Mouse (Mus musculus) stomach, embryonic 14.5 days (tissue): ENCODE measurements around the gene Snta1. TPM values are rescaled to one million over a fixed set of nuclear protein-coding genes. Genes with fewer than 3 reads are reported as not detected.

Experiments used
- ATAC-seq: fragments of 200-750 bp; cut with Nextera tagmentation; 2 replicates; pipeline ENCODE4 v1.8.0; 2017; ENCODE audit warnings: low read depth, moderate TSS enrichment; ENCODE audit not compliant: insufficient number of reproducible peaks, insufficient read depth, low FRiP score
- H3K27ac ChIP-seq: fragments of 300-500 bp; sonication (generic); 2 replicates; pipeline ENCODE4 v1.5.1; 2014; ENCODE audit warnings: mild to moderate bottlenecking, low read length, moderate library complexity, mixed read lengths
- H3K27me3 ChIP-seq: fragments of 300-500 bp; sonication (generic); 2 replicates; pipeline ENCODE4 v1.6.1; 2014; ENCODE audit warnings: low read length, control low read depth, mixed read lengths; ENCODE audit not compliant: control insufficient read depth, insufficient read depth
- H3K36me3 ChIP-seq: fragments of 300-500 bp; sonication (generic); 2 replicates; pipeline ENCODE4 v1.6.1; 2014; ENCODE audit warnings: mild to moderate bottlenecking, control low read depth, low read length, moderate library complexity, mixed read lengths; ENCODE audit not compliant: control insufficient read depth, insufficient read depth
- H3K4me1 ChIP-seq: fragments of 300-500 bp; sonication (generic); 2 replicates; pipeline ENCODE4 v1.6.1; 2014; ENCODE audit warnings: low read length, control low read depth, mixed read lengths; ENCODE audit not compliant: control insufficient read depth, insufficient read depth
- H3K4me2 ChIP-seq: fragments of 300-500 bp; sonication (generic); replicated peaks from 2 replicates; pipeline ENCODE4 v1.6.1; 2014; ENCODE audit warnings: low read depth, low read length, control low read depth
- H3K4me3 ChIP-seq: fragments of 300-500 bp; sonication (generic); 2 replicates; pipeline ENCODE4 v1.5.1; 2014; ENCODE audit warnings: low read depth, low read length, control low read depth
- H3K9ac ChIP-seq: fragments of 300-500 bp; sonication (generic); replicated peaks from 2 replicates; pipeline ENCODE4 v1.6.1; 2014; ENCODE audit warnings: low read depth, mild to moderate bottlenecking, control low read depth, low read length, moderate library complexity, mixed read lengths
- H3K9me3 ChIP-seq: fragments of 300-500 bp; sonication (generic); 2 replicates; pipeline ENCODE4 v1.6.1; 2016; ENCODE audit warnings: low read depth, low read length, control low read depth; ENCODE audit not compliant: control insufficient read depth
- WGBS: fragments of 180-500 bp; shearing (Covaris S2); extraction: QIAGEN DNeasy Blood & Tissue Kit; methylation state at CpG from one replicate; pipeline ENCODE4 v1.1.7; 2014; 5-methylcytosine and 5-hydroxymethylcytosine counted together
- polyA plus RNA-seq: library from polyadenylated mRNA; unstranded; fragments of >200 nt; fragmentation: Nextera tagmentation; extraction: Ambion mirVana; gene quantifications from 2 replicates; pipeline ENCODE4 v1.2.1, GENCODE M21; 2014

Gene Snta1
- polyA plus RNA-seq, 1 experiment from 2014 or later = 2.4 TPM

DNA sequence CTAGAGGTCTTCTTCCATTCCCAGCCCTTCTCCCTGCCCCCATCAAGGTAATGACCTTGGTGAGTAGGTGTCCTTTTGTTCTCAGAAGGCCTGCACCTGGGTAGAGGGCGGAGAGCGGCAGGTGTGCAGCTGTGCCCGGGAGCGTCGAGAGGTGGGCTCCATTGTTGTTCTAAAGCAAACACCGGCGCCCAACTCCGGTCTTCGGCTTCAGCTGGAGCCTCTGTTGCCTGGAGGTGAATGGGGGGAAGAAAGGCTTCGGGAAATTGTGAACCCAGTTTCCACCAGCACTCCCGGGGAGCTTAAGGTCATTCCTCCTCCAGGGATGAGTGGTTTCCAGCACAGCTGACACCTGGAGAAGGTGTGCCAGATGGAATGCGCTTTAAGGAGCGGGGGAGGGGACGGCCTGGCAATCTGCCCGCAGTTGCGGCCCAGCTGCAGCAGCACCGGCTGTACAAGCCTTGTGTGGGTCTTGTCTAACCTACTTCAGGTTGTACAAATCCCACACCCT lies 20.0 kb upstream of the Snta1 start:
- Histone ChIP-seq H3K9me3 (no peaks in the 10 kb centered on the region; the same call in 1 of the 2 replicates), H3K4me3 (no peak overlapping the region), H3K36me3 (no peaks in the 10 kb centered on the region), H3K9ac (no peak overlapping the region), H3K4me2 (peak overlapping the region; percentile 28), H3K27me3 (no peaks in the 10 kb centered on the region), H3K27ac (peak overlapping the region; percentile 83), H3K4me1 (no peaks in the 10 kb centered on the region)
- WGBS = 11% methylated on average over 17 of the region's 17 CpGs
- peak; percentile 85 for ATAC-seq

DNA sequence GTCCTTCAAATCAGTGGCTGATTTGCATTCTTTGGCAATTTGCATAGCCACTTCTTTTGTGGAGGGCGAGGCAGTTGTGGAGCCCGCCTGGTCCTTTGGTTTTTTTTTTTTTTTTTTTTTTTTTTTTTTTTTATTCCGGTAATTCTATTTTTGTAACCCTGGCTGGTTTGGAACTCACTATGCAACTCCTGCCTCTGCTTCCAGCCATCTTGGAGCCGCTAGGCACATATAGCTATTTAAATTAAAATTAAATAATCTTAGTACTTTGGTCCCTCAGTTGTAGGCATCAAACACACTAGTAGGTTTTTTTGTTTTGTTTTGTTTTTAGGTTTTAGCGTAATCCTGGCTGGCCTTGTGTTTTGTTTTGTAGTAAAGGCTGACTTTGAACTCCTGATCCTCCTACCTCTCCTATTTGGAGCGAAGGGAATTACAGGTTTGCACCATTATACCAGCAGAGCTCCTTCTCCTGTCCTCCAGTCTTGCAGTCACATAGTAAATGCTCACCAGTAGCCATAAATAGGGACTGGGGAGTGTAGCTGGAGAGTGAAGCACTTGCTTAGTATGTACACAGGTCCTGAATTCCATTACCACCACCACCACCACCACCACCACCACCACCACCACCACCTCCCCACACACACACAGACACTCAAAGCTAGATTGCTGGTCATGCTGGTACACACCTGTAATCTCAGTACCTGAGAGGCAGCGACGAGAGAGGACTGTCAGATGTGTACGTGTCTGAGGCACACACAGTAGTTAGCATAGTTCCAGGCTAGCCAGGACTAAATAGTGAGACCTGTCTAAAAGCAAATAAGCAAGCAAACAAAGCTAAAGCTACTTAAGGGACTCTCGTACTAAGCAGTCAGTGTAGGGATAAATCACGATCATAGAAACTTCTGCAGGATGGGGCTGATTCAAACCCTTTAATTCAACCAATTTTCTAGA lies 19.3 kb upstream of the Snta1 start:
- 45% methylated on average over 11 of the region's 11 CpGs for WGBS

DNA sequence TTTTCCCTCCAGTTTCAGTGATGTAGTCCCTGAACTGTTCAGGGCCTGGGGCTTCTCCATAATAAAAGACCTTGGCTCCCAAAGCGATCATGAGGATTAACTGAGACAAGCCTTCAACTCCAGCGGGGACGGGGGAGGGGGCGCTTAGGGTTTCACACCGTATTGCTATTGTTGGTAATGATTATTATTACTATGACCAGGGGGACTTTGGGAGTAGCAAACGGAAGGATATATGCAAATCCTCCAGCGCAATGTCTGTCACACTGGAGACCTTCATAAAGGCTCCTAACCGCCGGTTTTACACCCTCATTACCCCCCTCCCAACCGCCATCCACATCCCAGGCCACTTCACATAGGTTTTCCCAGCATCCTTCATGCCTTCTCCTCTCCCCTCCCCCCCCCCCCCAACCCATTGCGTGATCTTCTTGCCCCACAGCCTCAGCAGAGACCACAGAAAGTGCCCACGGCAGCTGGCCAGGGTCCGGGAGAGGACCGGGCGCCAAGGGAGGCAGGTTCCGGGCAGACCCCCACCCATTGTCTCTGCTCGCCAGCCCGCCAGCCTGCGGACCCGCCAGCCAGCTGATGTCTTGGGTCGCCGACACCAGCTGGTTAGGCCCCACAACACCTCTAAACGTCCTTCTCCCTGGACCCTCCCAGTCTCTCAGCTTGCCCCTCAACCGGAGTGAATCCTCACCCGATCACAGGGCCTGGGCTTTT lies 18.4 kb upstream of the Snta1 start:
- Histone ChIP-seq H3K27ac (no peak overlapping the region), H3K4me1 (no peaks in the 10 kb centered on the region), H3K9me3 (no peaks in the 10 kb centered on the region; the same call in 1 of the 2 replicates), H3K4me2 (peak overlapping the region; percentile 47), H3K9ac (peak overlapping the region; percentile 8; the same call in 1 of the 2 replicates), H3K36me3 (no peaks in the 10 kb centered on the region), H3K4me3 (peak overlapping the region; percentile 24), H3K27me3 (no peaks in the 10 kb centered on the region)
- no peak for ATAC-seq
- WGBS = 9% methylated on average over 25 of the region's 25 CpGs

More for the DNA sequence above, 19.3 kb upstream of the Snta1 start:
- H3K9me3 ChIP-seq = no peaks in the 10 kb centered on the region; the same call in 1 of the 2 replicates
- H3K4me2 ChIP-seq = peak overlapping the region; percentile 47
- H3K36me3 ChIP-seq = no peaks in the 10 kb centered on the region
- peak overlapping the region; percentile 24 for H3K4me3 ChIP-seq
- H3K27me3 ChIP-seq = no peaks in the 10 kb centered on the region
- peak overlapping the region; percentile 83 for H3K27ac ChIP-seq
- peak; percentile 51 for ATAC-seq
- H3K9ac ChIP-seq = 0 out of 2 replicates have a peak overlapping the region, but pooled peaks have one; percentile 8
- H3K4me1 ChIP-seq = no peaks in the 10 kb centered on the region

DNA sequence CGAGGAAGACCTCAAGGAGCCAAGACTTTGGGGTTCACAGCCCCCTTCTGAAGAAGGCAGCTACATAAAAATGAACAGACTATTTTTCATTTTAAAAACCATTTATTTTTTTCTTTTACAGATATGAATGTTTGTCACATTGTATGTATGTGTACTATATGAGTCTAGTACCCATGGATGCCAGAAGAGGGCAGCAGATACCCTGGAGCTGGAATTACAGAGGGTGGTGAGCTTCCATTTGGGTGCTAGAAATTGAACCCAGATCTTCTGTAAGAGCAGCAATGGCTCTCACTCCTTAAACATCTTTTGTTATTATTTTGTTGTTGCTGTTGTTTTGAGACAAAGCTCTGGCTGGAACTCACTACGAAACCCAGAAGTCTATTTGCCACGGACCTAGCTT lies 17.6 kb upstream of the Snta1 start:
- no peaks in the 10 kb centered on the region; the same call in 1 of the 2 replicates for H3K9me3 ChIP-seq
- no peak for ATAC-seq

DNA sequence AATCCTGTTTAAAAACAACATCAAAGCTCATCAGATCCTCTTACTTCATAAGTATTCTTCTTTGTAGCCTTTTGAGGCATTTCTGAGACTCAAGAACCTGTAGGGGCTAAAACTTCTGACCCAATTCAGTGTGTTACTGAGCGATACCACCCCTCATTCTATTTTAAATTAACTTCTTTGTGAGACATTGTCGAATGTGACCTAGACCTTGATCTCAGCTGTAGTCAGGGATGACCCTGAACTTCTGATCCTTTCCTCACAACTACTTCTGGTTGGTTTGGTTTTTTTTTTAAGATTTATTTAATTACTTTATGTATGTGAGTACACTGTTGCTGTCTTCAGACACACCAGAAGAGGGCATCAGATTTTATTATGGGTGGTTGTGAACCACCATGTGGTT lies 15.6 kb upstream of the Snta1 start:
- no peaks in the 10 kb centered on the region for H3K36me3 ChIP-seq
- H3K27ac ChIP-seq = no peak overlapping the region
- H3K27me3 ChIP-seq = no peaks in the 10 kb centered on the region
- H3K9me3 ChIP-seq = no peaks in the 10 kb centered on the region; the same call in 1 of the 2 replicates
- no peaks in the 10 kb centered on the region for H3K4me1 ChIP-seq
- ATAC-seq = no peak
- 88% methylated on average over 2 of the region's 2 CpGs for WGBS
- H3K4me2 ChIP-seq = no peak overlapping the region
- H3K9ac ChIP-seq = no peak overlapping the region
- H3K4me3 ChIP-seq = no peak overlapping the region

More for the DNA sequence above, 17.6 kb upstream of the Snta1 start:
- WGBS = 85% methylated on average over 3 of the region's 3 CpGs
- Histone ChIP-seq H3K36me3 (no peaks in the 10 kb centered on the region), H3K27me3 (no peaks in the 10 kb centered on the region), H3K4me3 (no peak overlapping the region), H3K9ac (no peak overlapping the region), H3K4me2 (no peak overlapping the region), H3K27ac (no peak overlapping the region), H3K4me1 (no peaks in the 10 kb centered on the region)

DNA sequence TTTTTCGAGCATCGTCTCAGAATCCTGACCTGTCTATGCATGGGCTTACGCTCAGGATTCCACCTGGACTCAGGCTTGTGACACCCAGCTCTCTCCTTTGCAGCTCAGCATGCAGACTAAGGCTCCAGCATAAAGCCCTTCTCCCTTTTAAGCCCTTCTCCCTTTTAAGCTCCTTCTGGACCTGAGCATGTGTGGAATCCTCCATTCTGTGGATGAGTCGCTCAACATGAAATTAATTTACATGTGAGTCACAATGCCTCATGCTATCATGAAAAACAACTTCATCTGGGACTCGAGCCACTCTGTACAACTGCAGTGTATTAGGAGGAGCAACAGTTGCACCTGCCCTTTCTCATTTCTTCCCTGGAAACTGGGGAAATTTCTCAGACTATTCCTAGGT lies 14.3 kb upstream of the Snta1 start:
- Histone ChIP-seq H3K36me3 (no peaks in the 10 kb centered on the region), H3K27ac (no peak overlapping the region), H3K9me3 (no peaks in the 10 kb centered on the region; the same call in 1 of the 2 replicates), H3K9ac (no peak overlapping the region), H3K27me3 (no peaks in the 10 kb centered on the region), H3K4me1 (no peaks in the 10 kb centered on the region), H3K4me2 (no peak overlapping the region), H3K4me3 (no peak overlapping the region)
- no peak for ATAC-seq
- 69% methylated on average over 5 of the region's 5 CpGs for WGBS

DNA sequence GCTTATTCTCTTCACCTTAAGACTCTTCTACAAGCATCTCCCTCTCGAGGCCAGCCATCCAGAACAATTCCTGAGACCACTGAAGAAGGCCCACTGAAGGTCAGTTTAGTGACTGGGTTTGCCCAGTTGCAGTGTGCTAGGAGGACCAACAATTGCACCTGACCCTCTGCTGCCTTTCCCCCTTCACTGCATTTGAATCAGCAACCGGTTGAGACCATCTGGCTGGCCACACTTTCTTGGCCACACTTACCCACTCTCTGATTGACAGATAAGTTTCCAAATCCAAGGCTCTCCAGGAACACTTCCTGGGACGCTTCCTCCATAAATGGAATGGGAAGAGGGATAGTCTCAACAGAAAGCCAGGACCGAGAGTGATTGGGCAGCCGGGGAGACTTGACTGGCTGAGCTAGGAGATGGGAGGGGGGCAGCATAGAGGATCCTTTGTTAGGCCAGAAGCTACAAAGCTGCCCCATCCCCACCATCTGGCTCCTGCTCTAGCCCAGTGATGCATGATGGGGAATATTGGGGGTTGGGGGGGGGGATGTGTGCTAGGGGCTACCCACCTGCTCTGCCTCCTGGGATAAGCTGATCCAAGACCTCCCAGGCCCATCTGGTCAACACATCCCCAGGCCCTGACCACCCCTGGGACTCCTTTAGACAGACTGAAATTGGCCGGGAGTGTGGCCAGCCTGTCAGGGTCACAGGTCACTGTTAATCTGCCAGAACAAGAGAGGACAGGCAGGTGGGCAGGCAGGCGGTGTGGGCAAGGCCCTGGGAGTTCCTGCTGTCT lies 13.2 kb upstream of the Snta1 start:
- no peaks in the 10 kb centered on the region for H3K36me3 ChIP-seq
- peak overlapping the region; percentile 23; the same call in 1 of the 2 replicates for H3K27ac ChIP-seq
- WGBS = 49% methylated on average over 7 of the region's 7 CpGs
- no peaks in the 10 kb centered on the region; the same call in 1 of the 2 replicates for H3K9me3 ChIP-seq
- H3K4me2 ChIP-seq = no peak overlapping the region
- no peak overlapping the region for H3K9ac ChIP-seq
- no peaks in the 10 kb centered on the region for H3K4me1 ChIP-seq
- H3K4me3 ChIP-seq = no peak overlapping the region
- no peaks in the 10 kb centered on the region for H3K27me3 ChIP-seq
- ATAC-seq = peak; percentile 46; the same call in 1 of the 2 replicates
